Mouse (Mus musculus): ENCODE results near the gene Tdp1. TPM values are rescaled to one million over a fixed set of nuclear protein-coding genes. Genes with fewer than 3 reads are reported as not detected.

The Tdp1 gene
- total RNA-seq (2021): 10 to 100 TPM; 19.5 to 29.9 TPM

DNA sequence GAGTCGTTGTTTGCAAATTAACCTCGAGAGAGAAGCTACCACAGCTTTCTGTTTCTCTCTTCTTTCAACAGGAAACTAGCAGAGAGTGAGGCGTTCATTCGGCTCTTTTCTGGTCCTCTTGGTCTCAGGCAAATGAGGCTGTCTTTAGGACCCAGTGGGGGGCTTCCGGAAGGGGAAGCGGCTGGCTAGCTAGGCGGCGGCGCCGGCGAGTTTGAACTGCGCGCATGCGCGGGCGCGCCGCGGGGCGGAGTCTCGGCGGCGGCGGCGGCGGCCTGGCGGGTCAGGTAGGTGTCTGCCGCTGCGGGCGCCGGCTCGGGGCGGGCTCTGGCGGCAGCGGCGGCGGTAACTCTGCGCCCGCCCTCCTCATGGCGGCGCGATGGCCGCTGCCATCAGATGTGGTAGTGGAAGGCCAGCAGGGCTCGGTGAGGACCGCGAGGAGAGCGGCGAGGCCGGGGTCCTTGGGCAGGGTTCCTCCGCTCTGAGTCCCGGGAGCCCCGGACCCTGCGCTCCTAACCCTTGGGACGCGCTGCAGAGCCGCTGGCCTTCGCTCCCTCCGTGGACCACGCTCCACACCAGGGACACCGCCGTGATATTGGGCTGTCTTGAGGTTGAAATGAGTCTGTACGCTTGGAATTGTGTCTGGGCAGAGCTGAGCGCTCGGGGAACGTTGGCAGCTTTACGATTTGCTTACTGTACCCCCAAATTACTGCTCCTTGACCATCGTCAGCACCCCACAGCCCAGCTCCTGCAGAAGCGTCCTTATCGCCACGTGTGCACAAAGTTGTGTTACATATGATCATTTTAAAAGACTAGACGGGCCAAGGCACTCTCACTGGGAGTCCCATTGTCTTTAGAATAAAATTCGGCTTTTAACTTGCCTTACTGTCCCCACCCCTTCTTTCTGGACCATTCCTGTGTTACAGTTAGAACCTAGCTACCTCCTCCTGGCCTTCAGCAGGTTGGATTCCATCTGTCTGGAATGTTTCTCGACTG is at the start of gene Tdp1, which contains the start of gene Efcab11:
Tdp1 (plus strand) TSS at position 249 of the 993 bp plus-strand sequence.
Efcab11 (minus strand) TSS at position 171 of the 993 bp plus-strand sequence.
- DNase-seq (ENCODE audit: low spot score in 2 of 2): peak; percentile 89 to 93
- intact Hi-C loops (cut with DNase I): no loop called here

- DNase-seq (ENCODE audit: low spot score in 2 of 2): peak; percentile 13 to 17
- intact Hi-C loops (cut with DNase I): loop anchor here (5.0 kb wide), 4 partner anchors 194 to 739 kb away; partner anchors contain the start of gene Foxn3
Observed at GRCm38 (mm10) chr12:99836404-99837131, 47.7 kb upstream of the Tdp1 start.

DNA sequence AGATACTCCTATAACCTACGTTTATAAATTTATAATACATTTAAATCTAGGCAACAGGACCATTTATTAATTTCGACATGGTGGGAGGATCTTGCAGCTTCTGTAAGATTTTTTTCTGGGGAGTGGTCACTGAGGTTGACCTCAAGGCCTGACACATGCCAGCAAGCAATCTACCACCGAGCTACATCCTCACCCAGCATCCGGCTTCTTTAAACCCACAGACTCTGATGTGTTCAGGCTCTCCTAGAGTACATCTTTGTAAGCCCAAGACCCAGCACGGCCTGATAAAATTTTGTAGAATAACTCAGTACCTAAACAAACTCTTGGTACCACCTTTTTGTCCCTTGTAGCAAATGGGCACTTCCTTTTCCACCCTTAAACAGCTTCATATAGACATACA is 46.8 kb upstream of the Tdp1 start:
- intact Hi-C loops (cut with DNase I): loop anchor here (5.0 kb wide), 4 partner anchors 195 to 740 kb away; partner anchors contain the start of gene Foxn3
- DNase-seq (ENCODE audit: low spot score in 2 of 2): no peak

GRCm38 (mm10) chr12:99838109-99838508 is 46.2 kb upstream of the Tdp1 start:
- DNase-seq (ENCODE audit: low spot score in 2 of 2): no peak
- intact Hi-C loops (cut with DNase I): loop anchor here (5.0 kb wide), 4 partner anchors 196 to 741 kb away; partner anchors contain the start of gene Foxn3

GRCm38 (mm10) chr12:99838703-99839102 is 45.6 kb upstream of the Tdp1 start:
- intact Hi-C loops (cut with DNase I): loop anchor here (5.0 kb wide), 4 partner anchors 196 to 741 kb away; partner anchors contain the start of gene Foxn3
- no peak for DNase-seq (ENCODE audit: low spot score in 2 of 2)

DNA sequence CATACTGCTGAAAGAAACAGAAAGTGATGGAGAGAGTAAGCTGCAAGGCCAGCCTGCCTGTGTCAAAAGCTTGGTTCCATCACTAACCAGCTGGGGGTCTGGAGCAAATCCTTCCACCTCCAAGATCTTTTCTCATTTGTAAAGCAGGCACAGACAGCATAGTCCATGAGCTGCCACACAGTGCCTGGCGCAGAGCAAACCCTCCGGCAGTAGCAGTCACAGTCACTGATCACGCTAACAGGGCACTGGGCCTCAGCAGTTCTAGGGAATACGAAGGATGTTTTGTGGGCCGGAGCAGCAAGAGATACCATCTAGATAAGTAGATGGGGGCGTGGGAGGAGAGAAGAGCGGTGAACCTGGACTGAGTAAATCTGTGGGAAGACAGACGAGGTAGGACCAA is 39.4 kb upstream of the Tdp1 start:
- DNase-seq (ENCODE audit: low spot score in 2 of 2): no peak
- intact Hi-C loops (cut with DNase I): no loop called here

- intact Hi-C loops (cut with DNase I): loop anchor here (5.0 kb wide), 1 partner anchor 763 kb away; no protein-coding TSS in a partner anchor
- no peak for DNase-seq (ENCODE audit: low spot score in 2 of 2)
Observed at GRCm38 (mm10) chr12:99849996-99850395, 34.3 kb upstream of the Tdp1 start.

DNA sequence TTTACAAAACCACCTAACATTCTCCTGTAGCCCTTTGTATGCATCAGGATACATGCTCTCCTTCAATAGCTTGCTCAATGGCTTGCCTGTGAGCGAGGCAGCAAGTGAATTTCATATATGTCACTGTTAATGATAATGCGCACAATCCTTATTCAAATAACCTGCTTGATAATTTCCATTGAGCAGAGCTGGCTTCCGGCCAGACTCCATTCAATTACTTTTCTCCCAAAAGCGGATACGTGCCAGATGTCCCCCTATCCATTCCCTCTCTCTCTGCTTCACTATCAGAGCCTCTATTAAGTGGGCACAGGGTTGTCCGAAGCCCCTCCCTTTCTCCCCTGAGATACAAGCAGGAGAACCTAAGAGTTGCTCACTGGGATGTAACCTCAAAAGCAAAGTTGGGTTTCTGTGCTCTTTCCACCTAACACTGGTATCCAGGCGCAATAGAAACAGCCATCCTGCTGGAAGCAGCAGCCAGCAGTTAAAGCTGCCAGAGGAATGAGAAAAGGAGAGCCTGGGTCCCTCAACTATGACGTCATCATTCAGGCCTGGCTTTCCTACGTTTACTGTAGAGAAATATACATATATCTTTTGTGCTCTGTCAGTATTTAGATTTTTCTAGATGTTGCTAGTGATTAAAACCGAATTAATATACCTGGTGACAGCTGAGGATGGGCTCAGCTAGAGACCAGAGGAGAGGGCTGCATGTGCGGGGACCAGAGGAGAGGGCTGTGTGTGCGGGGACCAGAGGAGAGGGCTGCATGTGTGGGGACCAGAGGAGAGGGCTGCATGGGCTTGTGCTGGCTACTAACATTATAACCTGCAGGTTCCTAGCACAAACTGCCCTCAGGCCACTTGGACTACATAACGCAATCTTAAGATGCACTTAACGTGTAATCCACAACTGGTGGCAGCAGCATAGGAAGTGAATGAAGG is 30.7 kb upstream of the Tdp1 start:
- intact Hi-C loops (cut with DNase I): loop anchor here (5.0 kb wide), 1 partner anchor 766 kb away; no protein-coding TSS in a partner anchor

GRCm38 (mm10) chr12:99856011-99856410 is 28.3 kb upstream of the Tdp1 start:
- intact Hi-C loops (cut with DNase I): no loop called here
- DNase-seq (ENCODE audit: low spot score in 2 of 2): no peak

More for the DNA sequence above, 30.7 kb upstream of the Tdp1 start:
- no peak for DNase-seq (ENCODE audit: low spot score in 2 of 2)

- DNase-seq (ENCODE audit: low spot score in 2 of 2): no peak
- intact Hi-C loops (cut with DNase I): no loop called here
Observed at GRCm38 (mm10) chr12:99858664-99859063, 25.7 kb upstream of the Tdp1 start.

DNA sequence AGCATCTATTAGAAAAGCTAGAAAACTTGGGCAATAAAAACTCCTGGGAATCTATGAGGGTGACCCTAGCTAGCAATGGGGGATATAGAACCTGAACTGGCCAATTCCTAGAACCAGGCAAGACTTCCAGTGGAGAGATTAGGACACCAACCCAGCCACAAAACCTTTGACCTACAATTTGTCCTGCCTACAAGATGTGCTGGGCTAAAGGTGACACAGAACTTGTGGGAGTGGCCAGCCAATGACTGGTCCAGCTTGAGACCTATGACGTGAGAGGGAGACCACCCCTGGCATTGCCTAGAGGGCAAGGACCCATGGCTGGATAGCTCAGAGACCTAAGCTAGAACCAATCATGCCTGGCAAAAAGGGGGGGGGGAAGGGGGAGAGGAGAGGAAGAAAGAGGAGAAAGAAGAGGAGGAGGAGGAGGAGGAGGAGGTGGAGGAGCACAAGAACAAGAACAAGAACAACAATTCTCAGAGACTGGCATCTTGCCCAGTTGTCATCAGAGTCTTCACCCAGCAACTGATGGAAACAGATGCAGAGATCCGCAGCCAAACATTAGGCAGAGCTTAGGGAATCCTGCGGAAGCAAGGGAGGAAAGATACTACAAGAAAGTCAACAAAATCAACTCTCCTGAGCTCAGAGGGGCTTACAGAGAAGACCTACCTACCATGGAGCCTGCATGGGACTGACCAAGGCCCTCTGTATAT is 24.8 kb upstream of the Tdp1 start:
- intact Hi-C loops (cut with DNase I): no loop called here
- no peak for DNase-seq (ENCODE audit: low spot score in 2 of 2)

- no peak for DNase-seq (ENCODE audit: low spot score in 2 of 2)
- intact Hi-C loops (cut with DNase I): no loop called here
Observed at GRCm38 (mm10) chr12:99860981-99861380, 23.3 kb upstream of the Tdp1 start.

GRCm38 (mm10) chr12:99864613-99865012 is 19.7 kb upstream of the Tdp1 start:
- intact Hi-C loops (cut with DNase I): no loop called here
- no peak for DNase-seq (ENCODE audit: low spot score in 2 of 2)

DNA sequence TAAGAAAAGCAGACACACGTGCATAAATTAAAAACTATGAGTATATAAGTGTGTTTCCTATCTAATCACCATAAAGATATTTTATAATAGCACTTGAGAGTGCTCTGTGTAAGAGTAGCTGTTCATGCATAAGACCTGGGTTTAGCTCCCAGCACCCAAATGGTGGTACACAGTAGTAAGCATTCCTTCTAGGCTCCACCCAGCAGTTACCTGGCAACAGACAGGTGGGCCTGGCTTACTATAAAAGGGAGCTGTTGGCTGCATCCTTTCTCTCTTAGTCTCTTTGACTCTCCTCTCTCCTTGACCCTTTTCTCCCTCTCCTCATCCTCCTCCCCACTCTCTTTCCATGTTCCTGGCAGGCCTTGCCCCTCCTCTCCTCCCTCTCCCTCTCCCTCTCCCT is 15.5 kb upstream of the Tdp1 start:
- intact Hi-C loops (cut with DNase I): no loop called here
- DNase-seq (ENCODE audit: low spot score in 2 of 2): no peak

DNA sequence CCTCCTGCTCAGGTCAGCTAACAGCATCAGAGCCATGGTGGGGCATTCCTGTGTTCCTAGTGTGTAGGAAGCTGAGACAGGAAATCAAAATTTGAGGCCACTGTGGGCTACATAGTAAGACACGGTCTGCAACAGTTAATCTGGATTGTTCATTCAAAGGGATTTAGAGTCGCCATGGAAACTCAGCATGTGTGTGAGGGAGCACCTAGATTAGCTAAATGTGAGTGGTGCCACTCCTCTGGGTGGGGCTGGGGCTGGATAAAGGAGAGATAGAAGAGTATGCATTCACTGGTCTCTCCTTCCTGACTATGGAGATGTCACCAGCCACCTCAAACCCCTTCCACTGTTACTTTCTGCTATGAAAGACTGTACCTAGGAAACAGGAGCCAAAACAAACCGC is 10.9 kb upstream of the Tdp1 start:
- intact Hi-C loops (cut with DNase I): no loop called here

GRCm38 (mm10) chr12:99874609-99875008 is 9.7 kb upstream of the Tdp1 start:
- intact Hi-C loops (cut with DNase I): no loop called here
- no peak for DNase-seq (ENCODE audit: low spot score in 2 of 2)

More for the DNA sequence above, 10.9 kb upstream of the Tdp1 start:
- DNase-seq (ENCODE audit: low spot score in 2 of 2): no peak

GRCm38 (mm10) chr12:99883000-99883712 is 1.2 kb upstream of the Tdp1 start:
- DNase-seq (ENCODE audit: low spot score in 2 of 2): peak; percentile 80 to 83
- intact Hi-C loops (cut with DNase I): no loop called here

GRCm38 (mm10) chr12:99883713-99884105 is 608 bp upstream of the Tdp1 start:
- DNase-seq (ENCODE audit: low spot score in 2 of 2): no peak
- intact Hi-C loops (cut with DNase I): no loop called here

Data from left cerebral cortex, postnatal 36 days (tissue).